Mouse (Mus musculus): Measurements from ENCODE around the gene Npnt. TPM values are rescaled to one million over a fixed set of nuclear protein-coding genes. Genes with fewer than 3 reads are reported as not detected.
A peak's percentile ranks its signal among the peaks of the same experiment; 100 is the strongest.

Gene Npnt
- polyA plus RNA-seq, 1 experiment from 2014 or later = 22.0 TPM

- peak overlapping the region; percentile 67 for H3K9ac ChIP-seq
- no peaks in the 10 kb centered on the region for H3K9me3 ChIP-seq (replicated peaks)
- peak overlapping the region; percentile 99 for H3K4me2 ChIP-seq (replicated peaks)
- H3K36me3 ChIP-seq = no peaks in the 10 kb centered on the region
- ATAC-seq (ENCODE audit: low FRiP score) = peak; percentile 50
- peak overlapping the region; percentile 66 for H3K4me3 ChIP-seq
- 9% methylated on average over 7 of the region's 7 CpGs for WGBS
- H3K27ac ChIP-seq = no peak overlapping the region
- H3K4me1 ChIP-seq = peaks cover 18% of the 10 kb centered on the region
- H3K27me3 ChIP-seq = peaks cover 24% of the 10 kb centered on the region
These were observed 414 bp upstream of the Npnt start for GRCm38 (mm10) chr3:132950529-132950880.

GRCm38 (mm10) chr3:132949380-132949790 lies 706 bp downstream of the Npnt start:
- peaks cover 18% of the 10 kb centered on the region for H3K4me1 ChIP-seq
- ATAC-seq (ENCODE audit: low FRiP score) = peak; percentile 79
- H3K9me3 ChIP-seq (replicated peaks) = no peaks in the 10 kb centered on the region
- no peak overlapping the region for H3K27ac ChIP-seq
- WGBS = under 1% methylated on average over 26 of the region's 26 CpGs
- H3K4me3 ChIP-seq = peak overlapping the region; percentile 66
- peak overlapping the region; percentile 99 for H3K4me2 ChIP-seq (replicated peaks)
- H3K36me3 ChIP-seq = no peaks in the 10 kb centered on the region
- H3K27me3 ChIP-seq = peaks cover 24% of the 10 kb centered on the region
- H3K9ac ChIP-seq = peak overlapping the region; percentile 67

GRCm38 (mm10) chr3:132948298-132948795 lies 1.7 kb downstream of the Npnt start:
- Histone ChIP-seq H3K4me3 (no peak overlapping the region), H3K27me3 (peaks cover 24% of the 10 kb centered on the region), H3K36me3 (no peaks in the 10 kb centered on the region), H3K9me3 (replicated peaks) (no peaks in the 10 kb centered on the region), H3K9ac (no peak overlapping the region), H3K4me2 (replicated peaks) (peak overlapping the region; percentile 99; the same call in 1 of the 2 replicates), H3K4me1 (peaks cover 18% of the 10 kb centered on the region), H3K27ac (no peak overlapping the region)
- WGBS = 24% methylated on average over 7 of the region's 7 CpGs
- ATAC-seq (ENCODE audit: low FRiP score) = no peak

DNA sequence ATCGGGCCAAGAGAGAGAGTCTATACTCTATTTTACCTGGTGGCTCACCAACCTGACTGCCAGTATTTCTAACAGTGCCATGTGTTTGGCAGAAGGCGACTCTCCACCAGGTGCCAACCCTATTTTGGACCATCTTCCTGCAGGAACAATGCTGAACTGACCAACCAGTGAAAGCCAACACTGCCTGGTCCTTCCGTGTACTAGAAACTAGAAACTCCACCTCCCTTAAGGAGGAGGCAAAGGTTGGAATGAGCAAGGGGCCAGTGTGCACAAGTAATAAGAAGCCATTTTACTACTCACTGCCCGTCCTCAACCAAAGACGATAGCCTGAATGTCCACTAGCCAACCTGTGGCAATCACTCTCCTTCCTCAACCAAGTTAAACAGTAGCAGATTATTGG lies 4.0 kb downstream of the Npnt start:
- H3K36me3 ChIP-seq = no peaks in the 10 kb centered on the region
- H3K27me3 ChIP-seq = peaks cover 24% of the 10 kb centered on the region
- no peak overlapping the region for H3K4me2 ChIP-seq (replicated peaks)
- peaks cover 18% of the 10 kb centered on the region for H3K4me1 ChIP-seq
- H3K4me3 ChIP-seq = no peak overlapping the region
- WGBS = 96% methylated on average over 5 of the region's 5 CpGs
- H3K9ac ChIP-seq = no peak overlapping the region
- ATAC-seq (ENCODE audit: low FRiP score) = no peak
- no peak overlapping the region for H3K27ac ChIP-seq
- H3K9me3 ChIP-seq (replicated peaks) = no peaks in the 10 kb centered on the region

- Histone ChIP-seq H3K27me3 (peaks cover 24% of the 10 kb centered on the region), H3K36me3 (no peaks in the 10 kb centered on the region), H3K4me1 (peaks cover 18% of the 10 kb centered on the region), H3K27ac (no peak overlapping the region), H3K4me2 (replicated peaks) (no peak overlapping the region), H3K4me3 (no peak overlapping the region), H3K9me3 (replicated peaks) (no peaks in the 10 kb centered on the region), H3K9ac (no peak overlapping the region)
- 86% methylated on average over 7 of the region's 7 CpGs for WGBS
- ATAC-seq (ENCODE audit: low FRiP score) = no peak
These were observed 4.4 kb downstream of the Npnt start for GRCm38 (mm10) chr3:132945669-132946068.

- Histone ChIP-seq H3K27ac (no peak overlapping the region), H3K4me1 (peaks cover 13% of the 10 kb centered on the region), H3K9me3 (replicated peaks) (no peaks in the 10 kb centered on the region), H3K4me2 (replicated peaks) (no peak overlapping the region), H3K36me3 (no peaks in the 10 kb centered on the region), H3K9ac (no peak overlapping the region), H3K27me3 (peaks cover 19% of the 10 kb centered on the region), H3K4me3 (no peak overlapping the region)
- WGBS = 30% methylated on average over 3 of the region's 3 CpGs
- no peak for ATAC-seq (ENCODE audit: low FRiP score)
These were observed 5.5 kb downstream of the Npnt start for GRCm38 (mm10) chr3:132944609-132945008.

DNA sequence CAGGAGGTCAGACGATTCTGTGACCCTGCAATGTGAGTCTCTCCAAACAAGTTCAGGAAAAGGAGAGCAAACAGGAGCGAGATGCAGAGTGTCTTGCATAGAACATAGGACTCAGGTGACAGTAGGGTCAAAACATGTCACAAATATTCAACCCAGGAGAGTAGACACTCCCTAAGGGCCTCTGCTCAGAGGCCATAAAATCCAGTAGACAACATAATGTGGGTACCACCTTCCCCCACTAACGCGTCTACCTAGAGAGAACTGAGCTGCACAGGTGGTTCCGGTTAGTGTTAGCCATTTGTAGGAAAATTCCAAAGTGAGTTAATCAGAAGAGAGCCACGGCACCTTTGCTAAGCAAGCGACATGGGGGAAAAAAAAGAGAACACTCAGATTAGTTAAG lies 5.9 kb downstream of the Npnt start:
- WGBS = 52% methylated on average over 7 of the region's 7 CpGs
- peaks cover 16% of the 10 kb centered on the region for H3K27me3 ChIP-seq
- no peak overlapping the region for H3K27ac ChIP-seq
- H3K9ac ChIP-seq = no peak overlapping the region
- ATAC-seq (ENCODE audit: low FRiP score) = no peak
- peaks cover 9% of the 10 kb centered on the region for H3K4me1 ChIP-seq
- no peak overlapping the region for H3K4me2 ChIP-seq (replicated peaks)
- no peaks in the 10 kb centered on the region for H3K9me3 ChIP-seq (replicated peaks)
- H3K4me3 ChIP-seq = no peak overlapping the region
- H3K36me3 ChIP-seq = no peaks in the 10 kb centered on the region

- H3K9ac ChIP-seq = no peak overlapping the region
- no peaks in the 10 kb centered on the region for H3K4me1 ChIP-seq
- H3K4me3 ChIP-seq = no peak overlapping the region
- peaks cover 7% of the 10 kb centered on the region; the same call in 1 of the 2 replicates for H3K27me3 ChIP-seq
- H3K9me3 ChIP-seq (replicated peaks) = no peaks in the 10 kb centered on the region
- no peak overlapping the region for H3K4me2 ChIP-seq (replicated peaks)
- H3K36me3 ChIP-seq = no peaks in the 10 kb centered on the region
- no peak for ATAC-seq (ENCODE audit: low FRiP score)
- H3K27ac ChIP-seq = no peak overlapping the region
- 93% methylated on average over 6 of the region's 6 CpGs for WGBS
These were observed 7.3 kb downstream of the Npnt start for GRCm38 (mm10) chr3:132942778-132943177.

GRCm38 (mm10) chr3:132940181-132940990 lies 9.7 kb downstream of the Npnt start:
- WGBS = 84% methylated on average over 10 of the region's 10 CpGs
- no peak for ATAC-seq (ENCODE audit: low FRiP score)
- no peaks in the 10 kb centered on the region for H3K9me3 ChIP-seq (replicated peaks)

DNA sequence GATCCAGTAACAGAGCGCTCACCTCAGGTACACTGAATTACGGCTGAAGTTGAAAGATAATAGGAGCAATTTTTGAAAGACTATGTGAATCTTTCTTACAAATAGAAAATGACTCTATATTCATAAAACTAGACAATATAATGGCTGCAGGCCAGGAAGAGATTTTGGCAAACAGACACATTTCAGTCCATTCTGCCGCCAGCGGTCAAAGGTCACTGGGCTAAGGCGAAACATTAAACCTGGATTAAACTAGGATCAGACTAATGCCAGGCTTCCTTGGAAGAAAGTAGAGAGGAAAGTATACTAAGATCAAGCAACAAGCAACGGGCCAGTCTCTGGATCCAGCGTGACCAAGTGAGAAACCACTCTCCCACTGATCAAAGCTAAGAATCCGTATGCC lies 11.1 kb downstream of the Npnt start:
- WGBS = 84% methylated on average over 8 of the region's 8 CpGs

More at GRCm38 (mm10) chr3:132940181-132940990, 9.7 kb downstream of the Npnt start:
- no peak overlapping the region for H3K4me2 ChIP-seq (replicated peaks)
- H3K4me1 ChIP-seq = no peaks in the 10 kb centered on the region
- no peak overlapping the region for H3K4me3 ChIP-seq
- H3K9ac ChIP-seq = no peak overlapping the region
- H3K27ac ChIP-seq = no peak overlapping the region
- no peaks in the 10 kb centered on the region for H3K36me3 ChIP-seq
- no peaks in the 10 kb centered on the region for H3K27me3 ChIP-seq

DNA sequence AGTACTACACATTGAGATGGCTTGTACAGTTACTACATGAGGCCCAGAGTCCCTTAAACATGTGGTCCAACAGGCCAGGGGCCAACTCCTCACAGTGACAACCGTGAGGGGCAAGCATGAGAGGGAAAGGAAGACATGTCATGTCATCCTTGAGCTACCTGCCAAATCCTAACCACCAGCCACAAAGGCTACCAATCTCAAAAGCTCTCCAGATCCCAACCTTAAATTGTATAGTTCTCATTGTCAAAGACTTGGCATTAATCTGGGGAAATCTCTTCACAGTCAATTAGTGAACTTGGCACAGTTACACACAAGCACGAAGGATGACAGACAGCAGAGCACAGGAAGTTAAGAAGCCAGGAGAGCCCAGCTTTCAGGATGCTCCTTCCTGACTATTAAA lies 15.4 kb downstream of the Npnt start:
- Histone ChIP-seq H3K4me1 (0 out of 2 replicates have a peak, but pooled peaks cover 5% of the 10 kb centered on the region), H3K9me3 (replicated peaks) (no peaks in the 10 kb centered on the region), H3K4me2 (replicated peaks) (no peak overlapping the region), H3K27ac (no peak overlapping the region), H3K4me3 (no peak overlapping the region), H3K9ac (no peak overlapping the region), H3K27me3 (no peaks in the 10 kb centered on the region), H3K36me3 (no peaks in the 10 kb centered on the region)
- no peak for ATAC-seq (ENCODE audit: low FRiP score)
- WGBS = 74% methylated on average over 2 of the region's 2 CpGs

More for the DNA sequence above, 11.1 kb downstream of the Npnt start:
- Histone ChIP-seq H3K9ac (no peak overlapping the region), H3K9me3 (replicated peaks) (no peaks in the 10 kb centered on the region), H3K27me3 (no peaks in the 10 kb centered on the region), H3K4me2 (replicated peaks) (no peak overlapping the region), H3K4me1 (no peaks in the 10 kb centered on the region), H3K27ac (no peak overlapping the region), H3K4me3 (no peak overlapping the region), H3K36me3 (no peaks in the 10 kb centered on the region)
- ATAC-seq (ENCODE audit: low FRiP score) = no peak

DNA sequence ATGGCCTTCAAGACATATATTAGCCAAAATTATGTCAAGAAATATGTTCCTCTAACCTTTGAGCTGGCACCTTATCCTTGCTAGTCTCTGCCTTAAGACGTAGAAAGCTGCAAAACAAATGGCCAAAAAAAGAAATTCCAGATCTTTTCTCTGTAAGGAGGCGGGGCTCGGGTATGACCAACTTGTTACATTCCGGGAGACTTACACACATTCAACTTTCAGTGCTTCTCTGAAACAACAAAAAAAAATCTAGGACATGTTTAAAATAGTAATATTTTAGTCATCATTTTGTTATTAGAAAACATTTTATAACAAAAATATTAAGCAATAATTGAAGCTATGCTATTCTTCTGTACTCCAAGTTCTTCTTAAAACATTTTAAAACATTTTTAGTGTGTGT lies 18.6 kb downstream of the Npnt start:
- Histone ChIP-seq H3K9ac (no peak overlapping the region), H3K36me3 (no peaks in the 10 kb centered on the region), H3K27ac (no peak overlapping the region), H3K4me2 (replicated peaks) (no peak overlapping the region), H3K4me1 (0 out of 2 replicates have a peak, but pooled peaks cover 5% of the 10 kb centered on the region), H3K4me3 (no peak overlapping the region), H3K27me3 (no peaks in the 10 kb centered on the region), H3K9me3 (replicated peaks) (no peaks in the 10 kb centered on the region)
- 83% methylated on average over 4 of the region's 4 CpGs for WGBS
- no peak for ATAC-seq (ENCODE audit: low FRiP score)

- Histone ChIP-seq H3K9me3 (replicated peaks) (no peaks in the 10 kb centered on the region), H3K4me2 (replicated peaks) (no peak overlapping the region), H3K9ac (no peak overlapping the region), H3K27me3 (no peaks in the 10 kb centered on the region), H3K27ac (no peak overlapping the region), H3K36me3 (no peaks in the 10 kb centered on the region), H3K4me3 (no peak overlapping the region), H3K4me1 (0 out of 2 replicates have a peak, but pooled peaks cover 5% of the 10 kb centered on the region)
- WGBS = 67% methylated on average over 6 of the region's 6 CpGs
- no peak for ATAC-seq (ENCODE audit: low FRiP score)
These were observed 20.2 kb downstream of the Npnt start for GRCm38 (mm10) chr3:132929866-132930265.
